Mouse (Mus musculus) urinary bladder, postnatal 25 days (tissue): Measurements from ENCODE around the gene Fam162a.
"Not testable (repeated sequence)": the region's sequence is repeated elsewhere in the genome, so short reads cannot be mapped to it uniquely, and the experiment has no call there.

Source experiments
- DNase-seq: peaks from one replicate; pipeline ENCODE4 v3.0.0; 2022; ENCODE audit warnings: low spot score

Fam162a gene

DNA sequence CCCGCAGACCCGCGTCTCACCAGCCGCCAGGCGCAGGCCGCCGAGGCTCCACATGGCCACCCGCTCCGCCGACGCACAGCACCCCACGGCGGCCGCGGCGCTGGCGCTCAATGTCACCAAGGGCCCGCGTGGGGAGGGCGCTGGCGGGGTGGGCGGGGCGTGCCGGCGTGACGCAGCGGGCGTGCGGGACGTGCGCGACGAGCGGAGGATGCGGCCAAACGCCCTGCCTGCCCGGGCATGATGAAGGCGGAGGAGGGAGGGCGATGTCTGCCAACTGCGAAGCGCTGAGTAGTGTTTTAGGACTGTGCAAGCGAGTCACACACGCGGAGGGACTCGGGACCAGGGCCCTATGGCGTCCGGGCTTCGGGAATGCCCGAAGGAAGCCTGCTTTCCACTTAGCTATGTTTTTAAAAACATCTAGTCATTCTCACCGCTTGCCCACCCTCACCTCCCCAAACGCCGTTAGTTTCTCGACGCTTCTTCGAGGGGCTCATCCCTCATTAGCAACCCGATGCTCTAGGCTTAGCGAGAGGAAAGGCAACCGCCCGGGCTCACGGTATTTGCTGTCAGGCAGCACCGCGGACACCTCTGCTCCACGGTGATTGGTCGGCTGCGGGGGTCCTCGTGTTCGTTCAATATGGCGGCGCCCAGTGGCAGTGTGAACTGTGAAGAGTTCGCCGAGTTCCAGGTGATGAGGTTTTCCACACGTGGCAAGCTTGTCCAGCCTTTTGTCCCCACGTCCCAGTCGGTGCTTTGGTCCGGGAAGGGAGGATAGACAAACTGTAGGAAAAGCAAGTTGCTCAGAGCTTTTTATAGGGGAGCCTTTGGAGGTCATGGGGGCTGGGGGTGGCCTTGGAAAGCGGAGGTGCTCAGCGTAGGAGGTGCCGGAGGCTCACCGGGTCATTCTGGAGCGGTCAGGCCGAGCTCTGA, at the start of gene Fam162a, which contains the start of gene Ccdc58:
Gene Fam162a (minus strand): TSS at position 145 of the 930 bp plus-strand sequence.
Gene Ccdc58 (plus strand): TSS at position 236 of the 930 bp plus-strand sequence.
- peak; percentile 91 for DNase-seq

DNA sequence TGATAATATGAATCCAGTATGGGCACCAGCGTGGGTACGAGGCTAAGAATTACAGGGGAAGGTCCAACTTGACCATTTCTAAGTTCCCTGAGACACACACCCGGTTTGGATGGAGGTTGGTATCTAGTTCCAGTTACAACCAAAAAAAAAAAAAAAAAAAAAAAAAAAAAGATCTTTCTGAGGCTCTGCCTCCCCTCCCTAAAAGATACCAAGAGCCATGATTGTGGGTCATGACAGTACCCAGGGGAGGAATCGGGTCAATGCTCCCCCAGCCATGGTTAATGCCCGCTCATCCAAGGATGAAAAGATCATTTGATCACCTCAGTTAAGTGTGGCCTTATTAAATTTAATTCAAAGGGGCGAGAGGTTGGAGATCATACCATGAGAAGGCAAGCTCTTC, 44.4 kb upstream of the Fam162a start:
- DNase-seq, result not testable (repeated sequence)

DNA sequence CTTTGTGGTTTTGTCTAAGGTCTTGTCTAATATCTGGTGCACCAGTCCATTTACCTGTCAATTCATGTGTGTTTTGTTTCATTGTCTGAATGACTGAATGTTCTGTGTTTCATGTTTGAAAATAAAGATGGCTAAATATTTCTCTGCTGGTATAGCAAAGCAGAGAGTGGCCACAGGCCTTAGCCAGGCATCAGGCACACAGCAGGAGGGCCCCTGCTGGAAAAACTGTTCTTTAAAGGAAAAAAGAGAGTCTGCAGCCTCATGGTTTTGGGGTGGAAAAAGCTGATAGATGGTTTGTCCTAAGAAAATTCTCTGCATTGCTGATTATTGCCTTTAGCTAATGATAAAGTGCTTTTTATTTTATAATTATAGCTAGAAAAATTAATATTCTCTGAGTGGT, 40.1 kb upstream of the Fam162a start:
- not testable (repeated sequence) for DNase-seq

DNA sequence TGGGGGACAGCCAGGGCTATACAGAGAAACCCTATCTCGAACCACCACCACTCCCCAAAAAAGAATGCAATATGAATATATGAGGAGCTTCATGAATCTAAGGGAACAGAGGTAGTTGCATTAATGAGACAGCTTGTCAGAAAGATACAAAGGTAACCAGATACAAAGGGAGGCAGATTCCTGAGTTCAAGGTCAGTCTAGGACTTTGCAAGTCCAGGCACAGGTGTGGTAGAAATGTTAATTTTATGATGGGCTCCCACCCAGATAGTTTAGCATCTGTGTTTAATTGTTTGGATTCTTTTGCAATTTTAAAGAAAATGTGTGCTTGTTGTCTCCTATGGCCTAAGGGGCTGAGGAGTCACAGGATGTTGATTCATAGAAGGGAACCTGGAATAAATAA, 30.8 kb upstream of the Fam162a start:
- DNase-seq, result no peak

DNA sequence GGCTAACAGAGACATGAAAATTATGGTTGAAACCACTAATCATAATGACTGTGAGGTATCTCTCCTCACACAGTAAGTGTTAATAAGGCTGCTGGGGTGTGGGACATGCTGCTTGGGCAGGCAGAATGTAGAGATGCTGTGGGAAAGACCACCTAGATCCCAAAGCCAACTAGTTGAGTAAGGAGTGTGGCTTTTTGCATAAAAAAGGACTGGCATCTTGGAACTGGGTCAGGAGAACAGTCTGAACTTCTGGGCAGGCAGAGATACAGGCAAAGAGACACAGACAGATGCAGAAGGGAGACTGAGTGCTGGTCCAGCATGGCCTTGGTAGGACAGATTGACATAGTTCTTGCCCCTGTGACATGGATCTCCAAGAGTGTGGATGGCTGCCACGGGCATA, 30.1 kb upstream of the Fam162a start:
- no peak for DNase-seq

DNA sequence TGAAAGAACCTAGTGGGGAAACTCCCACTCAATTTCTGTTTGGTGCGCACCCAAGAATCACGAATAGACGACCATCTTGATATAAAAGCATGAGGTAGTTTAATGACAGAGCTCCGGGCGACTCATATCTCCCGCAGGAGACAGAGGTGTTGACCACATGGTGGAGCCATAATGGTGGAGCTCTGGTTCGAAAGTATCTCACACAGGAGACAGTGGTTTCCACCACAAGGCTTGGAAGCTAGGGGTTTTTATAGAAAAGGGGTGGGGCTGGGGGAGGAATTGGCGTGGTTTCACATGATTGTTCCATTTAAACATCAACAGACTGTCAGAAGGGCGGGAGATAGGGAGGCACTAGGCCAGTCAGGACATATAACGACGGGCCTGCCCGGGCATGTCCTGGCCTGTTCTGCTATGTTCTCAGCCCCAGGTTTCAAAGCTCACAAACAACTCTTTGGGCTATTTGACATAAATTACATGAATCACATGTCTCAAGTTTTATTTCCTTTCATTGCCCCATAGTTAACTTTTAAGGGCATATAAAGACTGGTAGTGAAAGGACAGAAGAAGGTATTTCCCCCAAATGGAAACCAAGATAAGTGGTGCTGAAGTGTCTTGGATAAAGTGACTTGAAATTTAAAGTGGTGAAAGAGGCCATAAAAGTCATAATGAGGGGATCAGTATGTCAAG, 26.6 kb upstream of the Fam162a start:
- not testable (repeated sequence) for DNase-seq

DNA sequence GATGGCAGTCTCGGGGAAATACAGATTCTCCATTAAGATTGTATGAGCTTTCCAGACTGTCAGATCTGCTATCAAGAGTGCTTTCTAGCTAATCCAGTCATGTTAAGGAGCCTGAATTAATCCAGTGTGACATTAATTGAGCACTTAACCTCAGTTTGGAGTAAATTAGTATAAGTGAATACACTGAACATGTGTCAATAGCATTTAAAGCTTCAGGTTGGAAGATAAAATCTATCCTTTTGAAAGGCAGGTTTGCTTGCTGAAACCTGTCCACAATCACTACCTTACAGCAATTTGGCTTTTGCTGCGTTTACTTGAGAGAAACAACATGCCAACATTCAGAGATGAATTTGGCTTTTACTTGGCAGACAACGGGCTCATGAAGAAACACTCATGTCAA, 22.7 kb upstream of the Fam162a start:
- DNase-seq, result no peak

DNA sequence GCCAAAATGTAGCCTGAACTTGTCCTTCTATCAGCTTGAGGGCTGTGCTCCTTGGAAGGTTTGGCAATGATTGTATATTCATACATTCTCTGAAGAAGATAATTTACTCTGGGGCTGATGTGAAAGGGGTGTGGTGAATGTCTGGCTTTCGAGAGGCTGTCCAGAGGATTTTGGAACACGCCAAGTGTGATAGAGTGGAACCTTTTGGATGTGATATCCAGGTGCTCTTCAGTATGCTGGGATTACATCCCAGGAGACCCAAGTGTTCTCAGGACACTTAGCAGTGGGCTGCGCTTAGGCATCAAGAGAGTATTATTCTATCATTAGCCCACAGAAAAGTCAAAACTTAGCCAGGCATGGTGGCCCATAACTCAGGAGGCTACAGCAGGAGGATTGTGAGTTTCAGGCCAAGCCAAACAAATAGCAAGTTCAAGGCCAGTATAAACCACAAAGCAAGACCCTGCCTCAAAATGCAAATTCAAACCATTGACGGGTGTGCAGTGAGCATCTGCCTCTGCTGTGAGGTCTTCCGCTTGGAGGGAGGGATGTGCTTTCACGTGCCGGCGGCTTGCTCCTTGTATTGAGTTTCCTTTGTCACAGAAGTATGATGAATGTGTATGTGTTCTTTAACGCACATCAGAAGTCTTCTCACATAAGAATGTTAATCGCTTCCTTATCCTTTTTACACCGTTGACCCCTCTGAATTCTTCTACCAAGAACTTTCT, 19.6 kb upstream of the Fam162a start:
- no peak for DNase-seq

DNA sequence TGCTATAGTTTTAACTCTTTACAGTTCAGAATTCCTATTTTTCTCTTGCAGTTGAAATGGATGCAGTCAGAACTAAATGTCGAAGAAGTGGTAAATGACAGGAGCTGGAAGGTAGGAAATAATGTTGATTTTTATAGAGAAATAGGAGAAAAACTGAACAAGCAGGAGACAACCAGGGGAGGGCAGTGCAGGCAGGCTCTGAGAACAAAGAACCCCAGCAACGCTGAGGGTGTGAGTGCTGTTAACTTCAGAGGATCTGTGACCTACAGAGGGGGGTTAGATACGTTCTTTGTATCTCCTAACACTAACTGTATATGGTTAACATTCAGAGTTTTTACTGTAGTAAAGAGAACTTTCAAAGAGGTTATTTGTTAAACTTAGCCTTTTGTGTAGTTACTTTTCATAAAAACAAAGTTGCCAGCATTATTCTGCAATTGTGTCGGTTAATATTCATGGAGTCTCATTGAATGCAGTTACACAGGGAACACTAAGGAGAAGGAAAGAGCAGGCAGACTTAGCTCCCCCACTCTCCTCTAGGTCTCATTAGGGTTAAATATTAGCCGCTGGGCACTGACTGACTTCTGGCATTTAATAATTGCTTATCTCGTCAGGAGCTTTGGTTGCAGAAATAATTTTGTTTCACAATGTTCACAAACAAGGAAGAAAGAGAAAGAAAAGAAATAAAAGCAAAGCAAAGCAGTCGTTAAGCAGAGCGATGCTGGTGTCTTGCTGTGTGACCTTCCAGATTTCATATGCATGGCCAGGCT, 18.6 kb upstream of the Fam162a start:
- no peak for DNase-seq

DNA sequence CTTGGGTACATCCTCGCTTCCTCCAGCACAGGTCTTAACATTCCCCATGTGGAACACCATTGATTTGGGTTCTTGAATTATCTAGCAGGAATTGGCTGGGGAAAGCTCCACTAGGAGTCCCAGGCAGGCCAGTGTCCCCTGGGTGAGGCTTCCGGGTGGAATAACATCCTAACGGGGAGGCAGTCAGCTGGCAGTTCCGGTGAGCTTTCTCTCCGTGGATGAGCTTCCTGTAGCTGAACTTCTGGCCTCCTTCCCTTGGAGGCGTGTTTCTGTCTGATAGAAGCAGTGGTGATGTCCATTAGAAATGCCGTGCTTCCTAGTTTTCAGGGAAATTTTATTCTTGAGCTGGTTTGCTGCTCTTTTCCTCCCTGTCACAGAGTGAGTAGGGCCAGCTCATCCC, 17.7 kb upstream of the Fam162a start:
- no peak for DNase-seq

DNA sequence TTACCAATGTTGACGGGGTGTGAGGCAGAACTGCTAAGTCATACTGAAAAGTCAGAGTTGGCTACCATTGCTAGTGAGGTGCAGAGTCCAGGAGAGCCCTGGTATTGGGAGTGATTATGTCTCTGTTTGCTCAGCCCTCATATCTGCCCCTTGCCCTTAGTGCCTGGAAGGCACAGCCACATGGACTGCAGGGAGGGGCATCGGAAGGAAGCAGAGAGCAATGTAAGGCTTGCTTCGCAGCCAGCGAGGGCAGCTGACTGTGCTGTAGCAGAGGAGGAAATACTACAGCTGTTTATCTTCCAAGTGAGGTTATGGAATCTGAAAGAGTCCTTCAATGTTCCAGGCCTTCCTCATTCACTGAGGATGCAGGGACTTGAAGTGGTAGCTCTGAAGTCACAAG, 16.5 kb upstream of the Fam162a start:
- DNase-seq, result no peak

DNA sequence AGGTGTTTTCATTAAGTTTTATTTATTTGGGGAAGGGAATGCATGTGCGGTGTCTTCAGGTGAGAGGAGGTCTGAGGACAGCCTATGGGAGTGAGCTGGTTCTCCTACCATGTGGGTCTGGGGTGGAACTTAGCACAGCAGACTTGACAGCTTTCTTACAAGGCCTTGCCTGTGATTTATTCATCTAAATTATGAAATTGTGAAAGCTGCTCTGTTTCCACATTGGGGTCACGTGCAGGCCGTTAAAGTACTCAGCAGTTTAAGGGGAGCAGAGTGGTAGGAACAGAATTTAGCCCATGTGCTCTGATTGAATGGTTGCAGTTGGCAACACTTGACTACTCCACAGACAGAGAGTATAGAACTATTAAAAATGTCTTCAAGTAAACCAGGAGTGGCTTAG, 8.5 kb upstream of the Fam162a start:
- DNase-seq, result no peak

DNA sequence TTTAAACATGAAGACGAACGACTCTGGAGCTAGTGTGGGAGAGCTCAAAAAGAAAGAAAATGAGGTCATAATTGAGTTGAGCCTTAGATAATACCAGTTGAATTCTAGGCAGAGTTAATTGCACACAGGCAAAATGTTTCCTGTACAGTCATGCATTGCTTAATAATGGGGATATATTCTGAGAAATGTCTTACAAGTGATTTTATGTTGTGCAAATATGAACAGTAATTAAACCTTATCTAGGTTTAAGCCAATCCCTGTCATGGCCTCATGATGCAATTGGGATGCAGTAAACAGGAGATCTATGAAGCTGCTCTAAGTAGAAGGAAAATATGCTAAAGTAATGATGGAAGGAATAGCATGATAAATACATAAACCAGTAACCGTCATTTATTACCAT, 3.4 kb upstream of the Fam162a start:
- no peak for DNase-seq

DNA sequence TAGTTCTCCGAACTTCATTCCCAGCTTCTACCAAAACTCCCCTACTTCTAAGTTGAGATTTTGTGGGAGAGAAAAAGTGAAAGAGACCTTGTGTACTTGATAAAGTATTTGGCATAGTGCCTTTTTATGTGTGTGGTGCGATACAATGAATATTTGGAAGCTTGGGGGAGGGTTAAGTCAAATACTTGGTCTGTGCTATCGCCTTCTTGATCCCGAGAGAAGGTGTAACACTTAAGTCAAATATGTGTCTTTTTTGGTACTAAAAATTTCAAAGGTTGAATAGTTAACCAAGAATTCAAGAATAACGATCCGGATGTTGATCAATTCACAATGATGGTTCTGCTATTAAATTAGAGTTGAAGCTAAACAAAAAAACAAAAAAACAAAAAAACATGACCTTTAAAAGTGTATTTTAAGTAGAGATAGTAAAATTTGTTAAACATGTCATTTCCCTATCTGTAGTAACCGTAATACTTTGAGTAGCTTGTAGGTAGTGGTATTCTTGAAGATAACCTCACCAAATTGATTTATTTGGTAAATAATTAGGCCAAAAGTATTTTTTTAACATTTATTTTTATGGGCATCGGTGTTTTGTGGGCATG, 1.1 kb upstream of the Fam162a start:
- DNase-seq, result no peak

DNA sequence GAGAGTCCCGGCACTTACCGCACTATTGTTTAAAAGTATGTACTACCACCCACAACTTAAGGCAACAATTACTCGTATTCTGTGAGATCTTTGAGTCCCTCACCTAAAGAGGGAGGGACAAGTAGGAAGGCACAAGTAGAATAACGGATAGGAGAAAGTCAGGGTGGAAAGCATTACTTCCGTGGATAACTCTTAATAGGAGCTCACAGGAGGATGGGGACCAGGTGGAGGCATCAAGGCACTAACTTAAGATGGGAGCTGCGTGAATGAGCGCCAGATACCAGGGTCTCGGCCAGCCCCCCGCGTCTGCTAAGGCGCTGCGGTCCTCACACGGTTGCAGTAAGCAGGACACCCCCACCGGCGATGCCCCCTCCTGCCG, 334 bp downstream of the Fam162a start:
- DNase-seq, result no peak

DNA sequence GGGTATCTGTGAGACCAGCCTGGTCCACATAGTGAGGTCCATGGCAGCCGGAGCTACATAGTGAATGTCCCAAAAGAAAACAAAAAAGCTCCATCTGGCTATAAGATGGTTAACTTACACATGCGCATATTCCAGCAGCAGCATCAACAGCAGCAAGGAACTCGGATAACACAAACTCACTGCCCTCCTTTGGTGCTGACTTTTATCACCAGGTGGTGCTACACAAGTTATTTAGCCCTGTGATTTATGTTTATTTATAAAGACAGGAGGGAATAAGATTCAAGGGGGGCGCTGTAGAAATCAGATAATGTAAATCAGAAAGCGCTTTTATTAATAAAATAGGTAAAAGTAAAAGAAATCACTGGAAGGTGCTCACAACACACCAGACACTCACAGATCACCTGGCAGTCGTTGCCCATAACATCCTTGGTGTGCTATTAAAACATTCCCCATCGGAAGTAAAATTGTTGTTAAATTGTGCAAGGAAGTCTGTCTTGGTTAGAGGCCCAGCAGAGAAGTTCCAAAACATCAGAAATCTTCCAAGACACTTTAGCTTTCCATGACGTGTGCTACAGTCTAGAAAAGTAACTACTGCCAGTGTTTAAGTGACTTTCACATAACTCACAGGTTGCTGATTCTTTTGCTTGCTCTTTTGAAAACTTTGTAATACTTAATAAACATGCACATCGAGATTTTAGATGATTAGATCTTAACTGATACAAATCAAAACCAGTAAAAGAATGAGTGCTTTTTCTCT, 1.4 kb downstream of the Fam162a start:
- DNase-seq, result no peak

DNA sequence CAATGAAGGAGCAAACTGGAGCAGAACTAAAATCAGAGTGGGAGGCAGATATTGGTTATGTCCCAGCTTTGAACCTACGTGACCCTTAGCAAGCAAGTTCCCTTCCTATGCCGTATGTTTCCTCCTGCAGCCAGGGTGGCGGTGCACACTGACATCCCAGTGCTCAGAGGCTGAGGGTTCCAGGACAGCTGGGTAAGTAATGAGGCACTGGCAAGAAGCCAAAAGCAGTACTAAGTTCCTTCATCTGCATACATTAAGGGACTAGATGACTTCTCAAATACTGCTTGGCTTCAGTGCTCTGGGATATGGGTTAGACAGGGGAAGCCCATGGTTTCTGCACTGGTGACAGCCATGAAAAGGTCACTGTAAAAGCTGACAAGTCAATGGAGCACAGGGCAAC, 3.0 kb downstream of the Fam162a start:
- no peak for DNase-seq

DNA sequence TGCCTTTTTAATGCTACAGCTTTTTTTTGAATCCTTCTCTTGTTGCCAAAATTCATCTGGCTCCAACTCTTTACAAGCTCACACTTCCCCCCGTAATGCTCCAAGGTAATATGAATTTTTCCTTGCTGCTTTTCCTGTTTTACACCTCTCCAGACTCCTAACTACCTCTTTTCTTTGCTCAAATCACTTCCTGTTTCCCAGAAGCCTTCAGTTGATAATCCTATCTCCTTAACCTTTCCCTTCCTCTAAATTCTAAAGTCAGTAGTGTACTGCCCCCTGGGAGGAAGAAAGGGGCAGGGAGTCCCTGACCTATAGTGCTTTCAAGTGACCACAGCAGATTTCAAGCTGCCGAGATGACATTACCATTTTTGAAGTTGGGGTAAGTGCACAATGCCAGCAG, 3.7 kb downstream of the Fam162a start:
- no peak for DNase-seq

DNA sequence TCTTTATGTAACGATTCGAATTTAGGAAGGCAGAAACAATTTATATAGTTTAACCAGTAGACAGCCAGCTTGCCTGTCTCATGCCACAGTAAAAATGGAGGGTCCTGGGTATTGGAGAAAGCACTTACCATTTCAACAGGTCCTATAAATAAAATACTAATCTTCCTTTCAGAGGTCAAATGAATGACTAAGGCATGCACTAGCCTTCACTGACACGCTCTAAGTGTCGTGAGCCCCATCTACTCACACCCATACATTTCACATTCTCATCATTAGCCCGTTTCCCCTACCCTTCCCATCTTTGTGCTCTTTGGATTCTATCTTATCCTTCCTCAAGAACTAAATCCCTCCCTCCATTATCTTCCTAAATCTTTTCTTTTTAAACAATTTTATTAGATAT, 6.5 kb downstream of the Fam162a start:
- no peak for DNase-seq

DNA sequence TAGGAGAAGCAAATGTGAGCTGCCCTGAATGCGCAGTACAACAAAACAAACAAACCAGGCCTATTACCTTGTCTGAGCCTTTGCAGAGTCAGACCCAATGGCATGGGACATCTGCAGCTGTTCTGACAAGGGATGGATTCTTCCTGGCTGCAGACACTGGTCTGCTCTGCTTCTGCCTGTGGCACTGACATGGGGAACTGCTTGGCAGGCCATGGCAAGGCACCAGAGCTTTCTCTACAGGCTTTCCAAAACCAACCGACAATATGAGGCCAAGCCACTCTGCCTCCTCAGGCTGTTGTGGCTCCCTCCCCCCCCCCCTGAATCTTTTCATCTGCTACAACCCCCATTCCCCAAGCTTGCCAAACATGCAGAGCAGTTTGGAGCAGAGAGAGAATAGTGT, 8.1 kb downstream of the Fam162a start:
- DNase-seq, result no peak

DNA sequence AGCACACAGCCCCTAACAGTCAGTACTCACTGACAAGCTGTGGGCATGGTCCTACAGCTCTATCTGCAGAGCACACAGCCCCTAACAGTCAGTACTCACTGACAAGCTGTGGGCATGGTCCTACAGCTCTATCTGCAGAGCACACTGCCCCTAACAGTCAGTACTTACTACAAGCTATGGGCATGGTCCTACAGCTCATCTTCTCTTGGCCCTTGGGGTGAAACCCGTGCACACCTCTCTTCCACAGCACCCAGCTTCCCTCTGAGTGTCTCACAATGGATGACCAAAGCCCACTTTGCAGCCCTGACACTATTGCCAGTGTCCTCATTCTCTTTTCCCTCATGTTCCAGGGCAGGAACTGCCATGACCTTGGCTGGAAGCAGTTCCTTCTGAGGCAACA, 8.9 kb downstream of the Fam162a start:
- not testable (repeated sequence) for DNase-seq
